Comparison of ENCODE assay signal across 8 mouse cellular contexts in the genomic region with DNA sequence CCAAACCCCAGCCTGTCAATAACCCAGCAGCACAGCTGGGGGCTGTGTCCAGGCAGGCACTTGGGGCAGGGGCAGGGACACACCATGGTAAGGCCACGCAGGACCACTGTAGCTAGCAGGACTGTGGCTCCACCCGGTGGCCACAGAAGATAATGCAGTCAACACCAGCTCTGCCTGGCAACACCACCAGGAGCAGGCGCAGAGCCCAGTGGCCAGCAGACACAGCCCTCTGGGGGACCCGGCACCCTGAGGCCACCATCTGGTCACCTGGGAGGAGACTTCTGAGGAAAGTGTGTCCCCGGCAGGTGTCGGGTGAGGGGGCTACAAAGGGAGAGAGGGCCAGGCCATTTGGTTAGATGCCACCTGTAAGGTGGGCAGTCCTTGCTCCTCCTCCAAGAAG. TPM values are rescaled to one million over a fixed set of nuclear protein-coding genes. Genes with fewer than 3 reads are reported as not detected.
DNase-seq lines count a peak whose midpoint lies in the region; ATAC-seq and TF ChIP-seq lines count a peak whose summit lies in the region.

No protein-coding gene starts in this region.

- no peaks in the 10 kb centered on the region for H3K9me3 ChIP-seq in hindbrain, embryonic 14.5 days (ENCODE audit: control insufficient read depth, low read length)

- H3K4me1 ChIP-seq in embryonic fibroblast, embryonic 13.5 days (ENCODE audit: control insufficient read depth, insufficient read depth, low read length) = 0 out of 2 replicates have a peak, but pooled peaks cover 11% of the 10 kb centered on the region
- H3K4me1 ChIP-seq in hindbrain, embryonic 14.5 days (replicated peaks; ENCODE audit: control insufficient read depth, insufficient read depth, low read length) = peaks cover 18% of the 10 kb centered on the region

- no peak overlapping the region for H3K4me3 ChIP-seq in embryonic fibroblast, embryonic 13.5 days (ENCODE audit: insufficient read depth, low read length)
- H3K4me3 ChIP-seq in hindbrain, embryonic 14.5 days (replicated peaks; ENCODE audit: low read length) = no peak overlapping the region

- no peak overlapping the region for H3K4me2 ChIP-seq in hindbrain, embryonic 14.5 days (replicated peaks)

- no peak for ATAC-seq in hindbrain, embryonic 14.5 days (ENCODE audit: low FRiP score)

- peak; percentile 70 to 72 for DNase-seq in adrenal gland, adult 18-20 months (ENCODE audit: low spot score in 2 of 2)
- DNase-seq in adrenal gland, adult 8-10 months = no peak
- peak; percentile 75 for DNase-seq in 3T3-L1 (ENCODE audit: low read depth, low spot score)
- peak; percentile 81 to 82 for DNase-seq in adrenal gland, postnatal 36 days
- peak; percentile 65 for DNase-seq in hindbrain, embryonic 14.5 days (ENCODE audit: low spot score)
- peak; percentile 71 to 72 for DNase-seq in lung, adult 18-20 months
- peak; percentile 73 for DNase-seq in right cerebral cortex, postnatal 4 days

- peaks cover 62% of the 10 kb centered on the region for H3K36me3 ChIP-seq in hindbrain, embryonic 14.5 days (replicated peaks; ENCODE audit: control insufficient read depth, insufficient read depth)

- no peak overlapping the region for H3K27ac ChIP-seq in embryonic fibroblast, embryonic 13.5 days (ENCODE audit: insufficient read depth, low read length)
- H3K27ac ChIP-seq in hindbrain, embryonic 14.5 days = no peak overlapping the region

- TF ChIP-seq CTCF in embryonic fibroblast, embryonic 13.5 days (IDR thresholded peaks at IDR 0.05; ENCODE audit: borderline replicate concordance, insufficient read depth, low read length) = peak; percentile 85

- TF ChIP-seq POLR2A in embryonic fibroblast, embryonic 13.5 days (IDR thresholded peaks at IDR 0.05; ENCODE audit: low read depth, low read length) = no peak

- WGBS in hindbrain, embryonic 14.5 days = 56% methylated on average over 6 of the region's 6 CpGs

- no peak overlapping the region for H3K9ac ChIP-seq in hindbrain, embryonic 14.5 days

- H3K27me3 ChIP-seq in hindbrain, embryonic 14.5 days (ENCODE audit: control insufficient read depth, insufficient read depth, low read length) = 0 out of 2 replicates have a peak, but pooled peaks cover 6% of the 10 kb centered on the region

RNA-seq across cellular contexts. Expression of gene Npb, which starts 4.5 kb away (rescaled TPM):
- total RNA-seq in adrenal gland, adult 18-20 months (2021) = 1 to 10 TPM in 1 of 2 experiments, not detected in 1; 1.2 TPM
- total RNA-seq in adrenal gland, adult 8-10 months (2022) = 1 to 10 TPM in 2 of 4 experiments, not detected in 2; 1.3 to 2.1 TPM
- 1 to 10 TPM in 1 of 2 experiments, not detected in 1; 1.6 TPM for total RNA-seq in adrenal gland, postnatal 36 days (2021)
- polyA plus RNA-seq in embryonic fibroblast, embryonic 13.5 days (2011; ENCODE audit: insufficient read length, low read depth, missing spikeins) = not detected in 2 replicates
- polyA plus RNA-seq in hindbrain, embryonic 14.5 days (2014; fragmentation: Nextera tagmentation; extraction: Ambion mirVana) = 0.83 and 1.5 TPM in 2 replicates

RNA-seq across cellular contexts. Expression of gene Pcyt2, which starts 5.0 kb away (rescaled TPM):
- total RNA-seq in adrenal gland, adult 18-20 months (2021) = 100 to 1,000 TPM; 300 to 301 TPM
- total RNA-seq in adrenal gland, adult 8-10 months (2022) = 100 to 1,000 TPM; 201 to 310 (median 259) TPM
- total RNA-seq in adrenal gland, postnatal 36 days (2021) = 100 to 1,000 TPM; 212 to 312 TPM
- 39.5 and 45.2 TPM in 2 replicates for polyA plus RNA-seq in embryonic fibroblast, embryonic 13.5 days (2011; ENCODE audit: insufficient read length, low read depth, missing spikeins)
- polyA plus RNA-seq in hindbrain, embryonic 14.5 days (2014; fragmentation: Nextera tagmentation; extraction: Ambion mirVana) = 173 and 181 TPM in 2 replicates

RNA-seq across cellular contexts. Expression of gene Sirt7, which starts 12.3 kb away (rescaled TPM):
- total RNA-seq in adrenal gland, adult 18-20 months (2021) = 10 to 100 TPM; 34.3 to 70.6 TPM
- 10 to 100 TPM; 61.1 to 97.1 (median 75.7) TPM for total RNA-seq in adrenal gland, adult 8-10 months (2022)
- 10 to 100 TPM; 49.6 to 67.0 TPM for total RNA-seq in adrenal gland, postnatal 36 days (2021)
- 15.9 and 19.2 TPM in 2 replicates for polyA plus RNA-seq in embryonic fibroblast, embryonic 13.5 days (2011; ENCODE audit: insufficient read length, low read depth, missing spikeins)
- 35.5 and 37.0 TPM in 2 replicates for polyA plus RNA-seq in hindbrain, embryonic 14.5 days (2014; fragmentation: Nextera tagmentation; extraction: Ambion mirVana)

RNA-seq across cellular contexts. Expression of gene Anapc11, which starts 14.5 kb away (rescaled TPM):
- total RNA-seq in adrenal gland, adult 18-20 months (2021) = 10 to 100 TPM; 75.5 to 95.4 TPM
- total RNA-seq in adrenal gland, adult 8-10 months (2022) = 100 to 1,000 TPM in 2 of 4 experiments, 10 to 100 TPM in 2; 90.3 to 112 (median 98.6) TPM
- total RNA-seq in adrenal gland, postnatal 36 days (2021) = 100 to 1,000 TPM in 1 of 2 experiments, 10 to 100 TPM in 1; 86.0 to 102 TPM
- 78.0 and 87.2 TPM in 2 replicates for polyA plus RNA-seq in embryonic fibroblast, embryonic 13.5 days (2011; ENCODE audit: insufficient read length, low read depth, missing spikeins)
- 227 and 229 TPM in 2 replicates for polyA plus RNA-seq in hindbrain, embryonic 14.5 days (2014; fragmentation: Nextera tagmentation; extraction: Ambion mirVana)

RNA-seq across cellular contexts. Expression of gene Alyref, which starts 14.6 kb away (rescaled TPM):
- 10 to 100 TPM; 80.7 to 92.4 TPM for total RNA-seq in adrenal gland, adult 18-20 months (2021)
- total RNA-seq in adrenal gland, adult 8-10 months (2022) = 100 to 1,000 TPM in 1 of 4 experiments, 10 to 100 TPM in 3; 52.1 to 102 (median 72.7) TPM
- 10 to 100 TPM; 97.0 to 99.2 TPM for total RNA-seq in adrenal gland, postnatal 36 days (2021)
- polyA plus RNA-seq in embryonic fibroblast, embryonic 13.5 days (2011; ENCODE audit: insufficient read length, low read depth, missing spikeins) = 112 and 150 TPM in 2 replicates
- 237 and 252 TPM in 2 replicates for polyA plus RNA-seq in hindbrain, embryonic 14.5 days (2014; fragmentation: Nextera tagmentation; extraction: Ambion mirVana)
